8 mouse cellular contexts compared by ENCODE assay signal in the genomic region with DNA sequence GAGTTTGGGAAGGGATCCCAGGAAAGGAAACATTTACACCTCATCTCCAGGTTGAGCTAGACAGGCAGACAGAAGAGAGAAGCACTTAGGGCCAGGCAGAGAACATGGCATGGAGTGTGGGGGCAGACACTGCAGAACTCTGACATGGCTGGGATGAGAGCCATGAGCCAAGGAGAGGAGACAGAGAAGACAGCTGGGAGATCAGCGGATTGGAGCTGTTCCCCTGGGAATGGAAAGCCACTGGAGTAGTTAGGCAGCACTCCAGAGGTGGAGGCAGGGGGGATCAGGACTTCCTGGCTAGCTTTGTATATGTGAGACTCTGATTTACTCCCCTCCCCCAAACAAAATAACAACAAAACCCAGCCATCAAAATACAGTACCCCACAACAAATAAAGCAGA. TPM values are rescaled to one million over a fixed set of nuclear protein-coding genes. Genes with fewer than 3 reads are reported as not detected.
DNase-seq lines count a peak whose midpoint lies in the region; ATAC-seq and TF ChIP-seq lines count a peak whose summit lies in the region.

No protein-coding gene starts in this region.

- no peak overlapping the region for H3K4me2 ChIP-seq in kidney, postnatal 0 days (ENCODE audit: low read length)
- no peak overlapping the region for H3K4me2 ChIP-seq in liver, embryonic 12.5 days

- peak; percentile 55 for DNase-seq in gastrocnemius, adult 2 months
- DNase-seq in gastrocnemius, postnatal 36 days: no peak
- DNase-seq in kidney, postnatal 0 days (ENCODE audit: low spot score): no peak
- no peak for DNase-seq in kidney, adult 11 months
- peak; percentile 23 to 31 for DNase-seq in heart, postnatal 14 days
- DNase-seq in right cerebral cortex, adult 18-20 months: no peak

- H3K27ac ChIP-seq in gastrocnemius, adult 2 months: peak overlapping the region; percentile 33
- 0 out of 2 replicates have a peak overlapping the region, but pooled peaks have one; percentile 13 for H3K27ac ChIP-seq in kidney, postnatal 0 days
- peak overlapping the region; percentile 56 for H3K27ac ChIP-seq in olfactory bulb, adult 2 months (ENCODE audit: insufficient read depth, low read depth, low read length)
- no peak overlapping the region for H3K27ac ChIP-seq in liver, embryonic 12.5 days

- no peaks in the 10 kb centered on the region for H3K27me3 ChIP-seq in kidney, postnatal 0 days (ENCODE audit: insufficient read depth, low read length)
- H3K27me3 ChIP-seq in liver, embryonic 12.5 days (replicated peaks): no peaks in the 10 kb centered on the region

- no peak for TF ChIP-seq POLR2A in olfactory bulb, adult 2 months (IDR thresholded peaks at IDR 0.05; ENCODE audit: insufficient read depth, low read depth, low read length)

- intact Hi-C loops in gastrocnemius, adult 2 months (cut with DNase I): no loop called here
- intact Hi-C loops in gastrocnemius, postnatal 36 days (cut with DNase I): no loop called here
- intact Hi-C loops in heart, postnatal 14 days (cut with DNase I): no loop called here

- no peak overlapping the region for H3K4me3 ChIP-seq in gastrocnemius, adult 2 months
- H3K4me3 ChIP-seq in kidney, postnatal 0 days (replicated peaks; ENCODE audit: low read depth, low read length): no peak overlapping the region
- H3K4me3 ChIP-seq in olfactory bulb, adult 2 months (ENCODE audit: insufficient read depth, low read depth, low read length): no peak overlapping the region
- H3K4me3 ChIP-seq in liver, embryonic 12.5 days: no peak overlapping the region

- no peaks in the 10 kb centered on the region for H3K9me3 ChIP-seq in kidney, postnatal 0 days (replicated peaks; ENCODE audit: low read length)
- H3K9me3 ChIP-seq in liver, embryonic 12.5 days (replicated peaks): no peaks in the 10 kb centered on the region

- no peak overlapping the region for H3K9ac ChIP-seq in kidney, postnatal 0 days (ENCODE audit: low read depth, low read length)
- no peak overlapping the region for H3K9ac ChIP-seq in liver, embryonic 12.5 days

- TF ChIP-seq CTCF in gastrocnemius, adult 2 months (IDR thresholded peaks at IDR 0.05): no peak
- no peak for TF ChIP-seq CTCF in kidney, postnatal 0 days (IDR thresholded peaks at IDR 0.05; ENCODE audit: low read depth)
- TF ChIP-seq CTCF in olfactory bulb, adult 2 months (IDR thresholded peaks at IDR 0.05; ENCODE audit: insufficient read depth, low read depth, low read length): no peak

- no peak for ATAC-seq in kidney, postnatal 0 days (replicated peaks; ENCODE audit: low FRiP score, low read depth)
- no peak for ATAC-seq in liver, embryonic 12.5 days

- 27% methylated on average over 1 of the region's 1 CpGs for WGBS in kidney, postnatal 0 days
- WGBS in olfactory bulb, adult 2 months: 32% methylated on average over 1 of the region's 1 CpGs
- 60% methylated on average over 1 of the region's 1 CpGs for WGBS in liver, embryonic 12.5 days (ENCODE audit: insufficient replicate concordance)

- peaks cover 54% of the 10 kb centered on the region for H3K4me1 ChIP-seq in kidney, postnatal 0 days (replicated peaks; ENCODE audit: insufficient read depth, low read length)
- H3K4me1 ChIP-seq in olfactory bulb, adult 2 months (ENCODE audit: control insufficient read depth, insufficient read depth, low read length): peaks cover 40% of the 10 kb centered on the region
- peaks cover 76% of the 10 kb centered on the region for H3K4me1 ChIP-seq in liver, embryonic 12.5 days

- no peaks in the 10 kb centered on the region for H3K36me3 ChIP-seq in kidney, postnatal 0 days (ENCODE audit: insufficient read depth, low read length)
- H3K36me3 ChIP-seq in liver, embryonic 12.5 days: no peaks in the 10 kb centered on the region

RNA-seq across cellular contexts. Expression of gene Ryk, which starts 7.1 kb away (rescaled TPM):
- 10 to 100 TPM; 47.6 to 51.4 TPM for total RNA-seq in gastrocnemius, adult 2 months (2021)
- 10 to 100 TPM; 40.7 to 46.7 TPM for total RNA-seq in gastrocnemius, postnatal 36 days (2021)
- 18.2 and 24.1 TPM in 2 replicates for polyA plus RNA-seq in kidney, postnatal 0 days (2015; fragmentation: Nextera tagmentation; extraction: Ambion mirVana)
- 10 to 100 TPM; 40.2 to 42.6 TPM for total RNA-seq in heart, postnatal 14 days (2021)
- not detected in 2 replicates for polyA plus RNA-seq in olfactory bulb, adult 2 months (2012; ENCODE audit: insufficient read depth, insufficient read length, low replicate concordance, missing spikeins)
- 8.3 and 8.4 TPM in 2 replicates for polyA plus RNA-seq in liver, embryonic 12.5 days (2016; fragmentation: Nextera tagmentation; extraction: Ambion mirVana)

Comparison
In these comparisons a context has a peak if more than half of its experiments do, and no peak if none do; other contexts are left out.
1. DNase-seq: peak in gastrocnemius, adult 2 months (single experiment) and heart, postnatal 14 days (2 of 2); none in gastrocnemius, postnatal 36 days (0 of 2), kidney, postnatal 0 days (single experiment), kidney, adult 11 months (single experiment) and right cerebral cortex, adult 18-20 months (single experiment).